10 mouse cellular contexts compared by ENCODE assay signal in genomic region chr14:47515636-47516035, GRCm38 (mm10). TPM values are rescaled to one million over a fixed set of nuclear protein-coding genes. Genes with fewer than 3 reads are reported as not detected.
DNase-seq lines count a peak whose midpoint lies in the region; ATAC-seq and TF ChIP-seq lines count a peak whose summit lies in the region.
"Had no signal": no experiment of that assay in that cellular context is flagged by ENCODE, and none has a peak within 500 bp of the region (broad histone marks: within the 10 kb centered on the region; RNA-seq: fewer than 3 reads in every experiment).

No protein-coding gene starts in this region.

- H3K9me3 ChIP-seq in kidney, postnatal 0 days (replicated peaks; ENCODE audit: low read length), result no peaks in the 10 kb centered on the region
- H3K9me3 ChIP-seq in erythroblast, embryonic 14.5 days (ENCODE audit: control insufficient read depth, low read length), result peaks cover 3% of the 10 kb centered on the region; the same call in 1 of the 2 replicates
- H3K9me3 ChIP-seq in neural tube, embryonic 15.5 days (replicated peaks), result no peaks in the 10 kb centered on the region
- H3K9me3 ChIP-seq in hindbrain, embryonic 13.5 days, result no peaks in the 10 kb centered on the region
- H3K9me3 ChIP-seq: forebrain, embryonic 13.5 days had no signal

- H3K36me3 ChIP-seq in kidney, postnatal 0 days (ENCODE audit: insufficient read depth, low read length), result no peaks in the 10 kb centered on the region
- H3K36me3 ChIP-seq in erythroblast, embryonic 14.5 days (ENCODE audit: control insufficient read depth), result peaks cover 86% of the 10 kb centered on the region
- H3K36me3 ChIP-seq in macrophage (ENCODE audit: inconsistent target), result no peaks in the 10 kb centered on the region
- H3K36me3 ChIP-seq in neural tube, embryonic 15.5 days, result no peaks in the 10 kb centered on the region
- H3K36me3 ChIP-seq in hindbrain, embryonic 13.5 days, result no peaks in the 10 kb centered on the region

- TF ChIP-seq CTCF in kidney, postnatal 0 days (IDR thresholded peaks at IDR 0.05; ENCODE audit: low read depth), result peak; percentile 59

- peaks cover 91% of the 10 kb centered on the region for H3K79me2 ChIP-seq in macrophage (ENCODE audit: inconsistent target)

- peak overlapping the region; percentile 34 for H3K4me2 ChIP-seq in kidney, postnatal 0 days (ENCODE audit: low read length)
- no peak overlapping the region for H3K4me2 ChIP-seq in neural tube, embryonic 15.5 days
- H3K4me2 ChIP-seq in hindbrain, embryonic 13.5 days, result no peak overlapping the region
- H3K4me2 ChIP-seq: forebrain, embryonic 13.5 days had no signal

- ATAC-seq in kidney, postnatal 0 days (replicated peaks; ENCODE audit: low FRiP score, low read depth), result no peak
- no peak for ATAC-seq in neural tube, embryonic 15.5 days (ENCODE audit: low FRiP score)
- no peak for ATAC-seq in hindbrain, embryonic 13.5 days (ENCODE audit: low FRiP score)
- ATAC-seq: forebrain, embryonic 13.5 days had no signal

- H3K27ac ChIP-seq in kidney, postnatal 0 days, result peak overlapping the region; percentile 86
- peak overlapping the region; percentile 53 for H3K27ac ChIP-seq in macrophage
- H3K27ac ChIP-seq in neural tube, embryonic 15.5 days (replicated peaks), result no peak overlapping the region
- no peak overlapping the region for H3K27ac ChIP-seq in hindbrain, embryonic 13.5 days
- H3K27ac ChIP-seq: forebrain, embryonic 13.5 days had no signal

- no peaks in the 10 kb centered on the region for H3K27me3 ChIP-seq in kidney, postnatal 0 days (ENCODE audit: insufficient read depth, low read length)
- no peaks in the 10 kb centered on the region for H3K27me3 ChIP-seq in erythroblast, embryonic 14.5 days (ENCODE audit: control insufficient read depth)
- H3K27me3 ChIP-seq in neural tube, embryonic 15.5 days (replicated peaks), result no peaks in the 10 kb centered on the region
- no peaks in the 10 kb centered on the region for H3K27me3 ChIP-seq in hindbrain, embryonic 13.5 days
- H3K27me3 ChIP-seq: forebrain, embryonic 13.5 days had no signal

- H3K4me1 ChIP-seq in kidney, postnatal 0 days (replicated peaks; ENCODE audit: insufficient read depth, low read length), result 0 out of 2 replicates have a peak, but pooled peaks cover 4% of the 10 kb centered on the region
- peaks cover 95% of the 10 kb centered on the region for H3K4me1 ChIP-seq in erythroblast, embryonic 14.5 days (ENCODE audit: control insufficient read depth)
- no peaks in the 10 kb centered on the region for H3K4me1 ChIP-seq in neural tube, embryonic 15.5 days
- no peaks in the 10 kb centered on the region for H3K4me1 ChIP-seq in hindbrain, embryonic 13.5 days (replicated peaks)
- H3K4me1 ChIP-seq: forebrain, embryonic 13.5 days had no signal

- H3K4me3 ChIP-seq in kidney, postnatal 0 days (replicated peaks; ENCODE audit: low read depth, low read length), result 0 out of 2 replicates have a peak overlapping the region, but pooled peaks have one; percentile 1
- peak overlapping the region; percentile 24 for H3K4me3 ChIP-seq in erythroblast, embryonic 14.5 days (replicated peaks)
- H3K4me3 ChIP-seq in macrophage (ENCODE audit: inconsistent target), result no peak overlapping the region
- no peak overlapping the region for H3K4me3 ChIP-seq in neural tube, embryonic 15.5 days (replicated peaks)
- no peak overlapping the region for H3K4me3 ChIP-seq in hindbrain, embryonic 13.5 days
- H3K4me3 ChIP-seq: forebrain, embryonic 13.5 days had no signal

- DNase-seq in kidney, postnatal 0 days (ENCODE audit: low spot score), result peak; percentile 72
- DNase-seq in kidney, postnatal 36 days, result no peak
- peak; percentile 17 for DNase-seq in NIH3T3 (ENCODE audit: low read depth)
- no peak for DNase-seq in adrenal gland, adult 2 months
- DNase-seq: right cerebral cortex, postnatal 14 days had no signal

- peak overlapping the region; percentile 28; the same call in 1 of the 2 replicates for H3K9ac ChIP-seq in kidney, postnatal 0 days (ENCODE audit: low read depth, low read length)
- H3K9ac ChIP-seq in neural tube, embryonic 15.5 days (replicated peaks), result no peak overlapping the region
- H3K9ac ChIP-seq in hindbrain, embryonic 13.5 days, result no peak overlapping the region
- H3K9ac ChIP-seq: forebrain, embryonic 13.5 days had no signal

- WGBS in kidney, postnatal 0 days, result 83% methylated on average over 8 of the region's 8 CpGs
- 88% methylated on average over 8 of the region's 8 CpGs for WGBS in macrophage (ENCODE audit: missing documents)
- 86% methylated on average over 8 of the region's 8 CpGs for WGBS in neural tube, embryonic 15.5 days
- WGBS in hindbrain, embryonic 13.5 days, result 92% methylated on average over 8 of the region's 8 CpGs

RNA-seq across cellular contexts. Expression of gene Atg14, which starts 54.8 kb away (rescaled TPM):
- 13.8 and 13.9 TPM in 2 replicates for polyA plus RNA-seq in kidney, postnatal 0 days (2015; fragmentation: Nextera tagmentation; extraction: Ambion mirVana)
- 3.8 and 5.0 TPM in 2 replicates for polyA plus RNA-seq in erythroblast, embryonic 14.5 days (2012)
- total RNA-seq in macrophage (2018; cell fraction: chromatin; rRNA removed), result 10 to 100 TPM in 24 of 26 experiments, 1 to 10 TPM in 2; 7.9 to 42.0 (median 21.3) TPM
- total RNA-seq in macrophage (2018; cell fraction: cytosol; rRNA removed), result 10 to 100 TPM in 19 of 26 experiments, 1 to 10 TPM in 7; 6.0 to 17.0 (median 12.2) TPM
- total RNA-seq in macrophage (2018; cell fraction: nucleus; rRNA removed), result 10 to 100 TPM in 23 of 26 experiments, 1 to 10 TPM in 3; 8.3 to 33.2 (median 13.8) TPM
- 8.9 to 13.0 TPM (median 10.3 TPM) in 3 replicates for polyA plus RNA-seq in macrophage (2018)
- 17.1 and 18.1 TPM in 2 replicates for polyA plus RNA-seq in neural tube, embryonic 15.5 days (2015; fragmentation: Nextera tagmentation; extraction: Ambion mirVana)
- total RNA-seq in adrenal gland, adult 2 months (2021), result 10 to 100 TPM; 13.9 to 14.0 TPM
- polyA plus RNA-seq in adrenal gland, adult 2 months (2012; rRNA removed), result 11.1 and 17.8 TPM in 2 replicates
- 17.5 and 19.3 TPM in 2 replicates for polyA plus RNA-seq in hindbrain, embryonic 13.5 days (2015; fragmentation: Nextera tagmentation; extraction: Ambion mirVana)

Comparison
In these comparisons a context has a peak if more than half of its experiments do, and no peak if none do; other contexts are left out.
1. DNase-seq: peak in kidney, postnatal 0 days (single experiment) and NIH3T3 (single experiment); none in kidney, postnatal 36 days (0 of 2) and adrenal gland, adult 2 months (single experiment).
2. H3K27ac ChIP-seq: peak in kidney, postnatal 0 days (single experiment) and macrophage (single experiment); none in neural tube, embryonic 15.5 days (single experiment) and hindbrain, embryonic 13.5 days (single experiment).
3. H3K4me3 ChIP-seq: peak in kidney, postnatal 0 days (single experiment) and erythroblast, embryonic 14.5 days (single experiment); none in macrophage (single experiment), neural tube, embryonic 15.5 days (single experiment) and hindbrain, embryonic 13.5 days (single experiment).